Mouse (Mus musculus): Measurements from ENCODE around the gene Taf12. TPM values are rescaled to one million over a fixed set of nuclear protein-coding genes. Genes with fewer than 3 reads are reported as not detected.

Gene Taf12
- polyA plus RNA-seq, 1 experiment = 20.5 TPM

DNA sequence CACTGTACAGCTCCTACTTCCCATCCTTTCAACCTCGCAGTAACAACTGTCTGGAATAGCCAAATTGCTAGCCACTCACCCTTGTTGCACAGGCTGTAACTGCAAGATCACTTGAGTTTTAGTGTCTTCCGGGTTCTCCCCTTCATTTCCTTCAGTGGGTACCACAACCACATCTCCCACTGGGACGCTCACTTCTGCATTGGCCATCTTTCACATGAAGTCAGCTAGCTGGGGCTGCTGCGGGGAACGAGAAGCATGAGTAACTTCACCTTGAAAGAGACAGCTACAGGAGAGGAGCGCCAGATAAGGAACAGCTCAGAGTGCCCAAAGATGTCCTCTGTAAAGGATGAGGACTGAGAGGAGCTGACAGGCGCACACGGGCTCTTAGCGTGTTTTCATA lies 22.6 kb upstream of the Taf12 start:
- Histone ChIP-seq H3K27ac (ENCODE audit: control insufficient read depth, insufficient read depth, low read depth, low read length, poor library complexity) (no peak overlapping the region), H3K4me1 (ENCODE audit: control insufficient read depth, insufficient read depth, low read length) (peaks cover 2% of the 10 kb centered on the region; the same call in 1 of the 2 replicates), H3K4me3 (replicated peaks; ENCODE audit: control insufficient read depth, low read depth, low read length) (no peak overlapping the region)
- 58% methylated on average over 9 of the region's 9 CpGs for WGBS
- no peak for TF ChIP-seq CTCF (IDR thresholded peaks at IDR 0.05; ENCODE audit: control insufficient read depth, insufficient read depth, low read length)
- TF ChIP-seq POLR2A (IDR thresholded peaks at IDR 0.05; ENCODE audit: borderline replicate concordance, control insufficient read depth, low read depth, low read length) = no peak

DNA sequence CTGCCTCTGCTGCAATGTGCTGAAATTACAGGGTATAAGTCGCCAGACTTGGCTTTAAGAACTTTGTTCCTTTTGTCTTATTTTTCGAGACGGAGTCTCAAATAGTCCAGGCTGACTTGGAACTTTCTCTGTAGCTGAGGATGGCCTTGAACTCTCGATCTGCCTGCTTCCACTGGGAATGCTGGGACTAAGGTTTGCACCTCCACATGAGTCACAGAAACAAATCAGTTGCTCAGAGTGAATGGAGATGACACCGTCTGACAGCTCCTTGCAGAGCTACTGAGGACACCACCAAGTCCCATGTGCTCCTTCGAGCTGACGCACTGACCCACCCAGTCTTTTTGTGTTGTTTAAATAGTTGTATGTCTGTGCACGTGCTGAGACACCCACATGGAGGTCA lies 21.0 kb upstream of the Taf12 start:
- no peak overlapping the region for H3K27ac ChIP-seq (ENCODE audit: control insufficient read depth, insufficient read depth, low read depth, low read length, poor library complexity)
- 88% methylated on average over 8 of the region's 8 CpGs for WGBS
- TF ChIP-seq CTCF (IDR thresholded peaks at IDR 0.05; ENCODE audit: control insufficient read depth, insufficient read depth, low read length) = no peak
- TF ChIP-seq POLR2A (IDR thresholded peaks at IDR 0.05; ENCODE audit: borderline replicate concordance, control insufficient read depth, low read depth, low read length) = no peak
- H3K4me1 ChIP-seq (ENCODE audit: control insufficient read depth, insufficient read depth, low read length) = no peaks in the 10 kb centered on the region; the same call in 1 of the 2 replicates
- H3K4me3 ChIP-seq (replicated peaks; ENCODE audit: control insufficient read depth, low read depth, low read length) = no peak overlapping the region

DNA sequence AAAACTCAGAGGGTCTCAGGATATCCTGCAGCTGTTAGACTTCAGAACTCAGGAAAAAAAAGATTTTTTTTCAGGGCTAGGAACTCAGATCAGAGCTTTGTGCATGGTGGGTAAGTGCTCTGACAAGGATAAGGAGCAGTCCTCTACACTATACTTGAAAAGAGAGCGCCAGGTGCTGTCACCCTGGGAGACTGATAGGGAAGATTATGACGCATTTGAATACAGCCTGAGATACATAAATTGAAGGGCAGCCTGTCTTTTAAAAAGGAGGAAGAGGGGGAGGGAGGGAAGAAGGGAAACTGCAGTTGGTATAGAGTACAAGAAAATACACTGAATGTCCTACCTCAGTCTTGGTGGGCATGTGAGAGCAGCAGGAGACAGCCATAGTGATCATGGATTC lies 20.6 kb upstream of the Taf12 start:
- no peak overlapping the region for H3K27ac ChIP-seq (ENCODE audit: control insufficient read depth, insufficient read depth, low read depth, low read length, poor library complexity)

DNA sequence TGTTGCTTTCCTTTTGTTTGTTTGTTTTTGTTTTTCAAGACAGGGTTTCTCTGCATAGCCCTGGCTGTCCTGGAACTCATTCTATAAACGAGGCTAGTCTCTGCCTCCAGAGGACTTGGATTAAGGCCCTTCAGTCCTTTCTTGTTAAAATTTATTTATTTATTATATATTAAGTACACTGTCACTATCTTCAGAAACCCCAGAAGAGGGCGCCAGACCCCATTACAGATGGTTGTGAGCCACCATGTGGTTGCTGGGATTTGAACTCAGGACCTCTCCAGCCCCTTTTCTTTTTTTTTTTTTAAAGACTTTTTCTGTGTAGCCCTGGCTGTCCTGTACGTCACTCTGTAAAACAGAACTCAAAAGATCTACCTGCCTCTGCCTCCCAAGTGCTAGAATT lies 19.2 kb upstream of the Taf12 start:
- TF ChIP-seq POLR2A (IDR thresholded peaks at IDR 0.05; ENCODE audit: borderline replicate concordance, control insufficient read depth, low read depth, low read length) = no peak
- TF ChIP-seq CTCF (IDR thresholded peaks at IDR 0.05; ENCODE audit: control insufficient read depth, insufficient read depth, low read length) = no peak
- 80% methylated on average over 3 of the region's 3 CpGs for WGBS
- Histone ChIP-seq H3K4me1 (ENCODE audit: control insufficient read depth, insufficient read depth, low read length) (no peaks in the 10 kb centered on the region; the same call in 1 of the 2 replicates), H3K4me3 (replicated peaks; ENCODE audit: control insufficient read depth, low read depth, low read length) (no peak overlapping the region), H3K27ac (ENCODE audit: control insufficient read depth, insufficient read depth, low read depth, low read length, poor library complexity) (no peak overlapping the region)

More for the DNA sequence above, 20.6 kb upstream of the Taf12 start:
- Histone ChIP-seq H3K4me3 (replicated peaks; ENCODE audit: control insufficient read depth, low read depth, low read length) (no peak overlapping the region), H3K4me1 (ENCODE audit: control insufficient read depth, insufficient read depth, low read length) (no peaks in the 10 kb centered on the region; the same call in 1 of the 2 replicates)
- TF ChIP-seq CTCF (IDR thresholded peaks at IDR 0.05; ENCODE audit: control insufficient read depth, insufficient read depth, low read length) = no peak
- no peak for TF ChIP-seq POLR2A (IDR thresholded peaks at IDR 0.05; ENCODE audit: borderline replicate concordance, control insufficient read depth, low read depth, low read length)
- 40% methylated on average over 2 of the region's 2 CpGs for WGBS

DNA sequence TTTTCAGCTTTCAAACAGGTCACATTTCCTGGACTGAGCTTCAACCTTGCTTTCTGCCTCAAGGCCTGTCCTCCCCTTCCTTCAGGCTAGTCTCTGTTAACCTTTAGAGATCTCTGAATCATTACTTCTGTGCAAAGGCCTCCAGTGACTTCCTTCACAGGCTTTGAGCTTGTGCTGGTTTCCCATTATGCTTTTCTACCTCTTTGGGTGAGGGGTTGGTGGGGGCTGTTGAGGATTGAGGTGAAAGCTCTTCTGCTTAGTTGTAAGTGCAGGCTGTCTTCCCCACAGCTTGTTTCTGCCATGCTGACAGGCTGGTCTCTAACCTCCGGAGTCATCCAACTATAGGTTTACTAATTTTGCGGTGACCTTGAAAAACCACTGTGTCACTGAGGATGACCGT lies 17.8 kb upstream of the Taf12 start:
- H3K27ac ChIP-seq (ENCODE audit: control insufficient read depth, insufficient read depth, low read depth, low read length, poor library complexity) = no peak overlapping the region
- WGBS = 90% methylated on average over 3 of the region's 3 CpGs
- H3K4me1 ChIP-seq (ENCODE audit: control insufficient read depth, insufficient read depth, low read length) = no peaks in the 10 kb centered on the region; the same call in 1 of the 2 replicates
- no peak overlapping the region for H3K4me3 ChIP-seq (replicated peaks; ENCODE audit: control insufficient read depth, low read depth, low read length)
- TF ChIP-seq CTCF (IDR thresholded peaks at IDR 0.05; ENCODE audit: control insufficient read depth, insufficient read depth, low read length) = no peak
- no peak for TF ChIP-seq POLR2A (IDR thresholded peaks at IDR 0.05; ENCODE audit: borderline replicate concordance, control insufficient read depth, low read depth, low read length)

DNA sequence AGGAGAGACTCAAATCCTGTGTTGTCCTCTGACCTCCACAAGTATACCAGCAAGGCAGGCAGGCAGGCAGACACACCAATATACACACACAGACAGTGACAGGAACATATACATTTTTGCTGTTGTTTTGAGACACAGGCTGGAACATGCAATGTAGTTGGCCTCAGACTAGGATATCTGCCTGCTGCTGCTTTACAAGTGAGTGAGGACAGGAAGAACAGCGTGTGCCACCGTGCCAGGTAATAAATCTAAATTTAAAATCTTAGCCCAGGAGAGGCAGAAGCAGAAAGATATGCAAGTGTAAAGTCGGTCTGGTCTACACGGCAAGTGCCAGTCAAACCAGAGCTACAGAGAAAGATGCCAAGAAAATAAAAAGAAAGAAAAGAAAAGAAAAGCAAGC lies 14.9 kb upstream of the Taf12 start:
- Histone ChIP-seq H3K4me3 (replicated peaks; ENCODE audit: control insufficient read depth, low read depth, low read length) (no peak overlapping the region), H3K27ac (ENCODE audit: control insufficient read depth, insufficient read depth, low read depth, low read length, poor library complexity) (no peak overlapping the region), H3K4me1 (ENCODE audit: control insufficient read depth, insufficient read depth, low read length) (peaks cover 1% of the 10 kb centered on the region; the same call in 1 of the 2 replicates)
- WGBS = 22% methylated on average over 4 of the region's 4 CpGs
- TF ChIP-seq CTCF (IDR thresholded peaks at IDR 0.05; ENCODE audit: control insufficient read depth, insufficient read depth, low read length) (no peak), POLR2A (IDR thresholded peaks at IDR 0.05; ENCODE audit: borderline replicate concordance, control insufficient read depth, low read depth, low read length) (no peak)

DNA sequence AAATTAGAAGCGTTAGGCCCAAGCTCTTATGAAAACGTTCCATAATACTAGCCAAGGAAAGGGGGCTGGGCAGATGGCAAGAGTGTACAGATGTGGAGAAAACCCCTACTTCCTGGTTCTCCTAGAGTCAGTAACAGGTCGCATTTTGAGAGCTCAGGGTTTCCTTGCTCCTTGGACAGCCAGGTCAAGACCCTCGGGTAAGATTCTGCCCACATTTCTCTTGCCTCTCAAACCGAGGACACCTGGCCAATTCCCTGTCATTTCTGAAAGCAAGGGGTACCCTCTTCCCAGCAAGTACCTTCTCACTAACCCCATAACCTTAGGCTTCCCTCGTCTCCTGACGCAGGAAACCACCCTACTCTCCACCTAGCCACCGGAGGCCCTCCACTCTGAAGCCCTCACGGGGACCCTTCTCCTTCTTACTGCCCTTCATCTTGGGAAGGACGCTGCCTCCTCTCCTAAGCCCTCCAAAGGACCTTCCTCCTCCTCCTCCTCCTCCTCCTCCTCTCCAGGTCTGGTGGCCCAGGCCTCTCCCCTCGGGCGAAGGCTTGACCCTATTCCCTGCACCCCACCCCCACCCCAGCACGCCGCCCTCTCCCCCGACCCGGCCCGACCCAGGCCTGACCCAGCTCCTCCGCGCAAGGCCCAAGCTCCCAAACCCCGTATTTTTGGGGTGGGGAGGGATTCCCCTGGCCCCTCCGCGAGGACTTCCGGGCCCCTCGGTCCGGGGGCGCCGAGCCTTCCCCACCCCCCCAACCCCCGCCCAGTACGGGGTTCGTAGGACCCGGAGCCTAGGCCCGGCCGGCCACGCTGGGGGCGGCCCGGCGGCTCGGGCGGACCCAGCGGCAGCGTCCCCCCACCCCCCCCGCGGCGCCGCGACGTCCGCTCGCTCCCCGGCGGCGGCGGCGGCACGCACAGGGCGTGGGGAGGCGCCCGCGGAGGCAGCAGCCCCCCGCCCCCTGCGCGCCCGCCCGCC lies 13.5 kb upstream of the Taf12 start:
- Histone ChIP-seq H3K4me3 (replicated peaks; ENCODE audit: control insufficient read depth, low read depth, low read length) (peak overlapping the region; percentile 88), H3K4me1 (ENCODE audit: control insufficient read depth, insufficient read depth, low read length) (peaks cover 1% of the 10 kb centered on the region; the same call in 1 of the 2 replicates), H3K27ac (ENCODE audit: control insufficient read depth, insufficient read depth, low read depth, low read length, poor library complexity) (peak overlapping the region; percentile 85)
- WGBS = 7% methylated on average over 57 of the region's 64 CpGs
- TF ChIP-seq CTCF (IDR thresholded peaks at IDR 0.05; ENCODE audit: control insufficient read depth, insufficient read depth, low read length) = no peak
- TF ChIP-seq POLR2A (IDR thresholded peaks at IDR 0.05; ENCODE audit: borderline replicate concordance, control insufficient read depth, low read depth, low read length) = no peak

DNA sequence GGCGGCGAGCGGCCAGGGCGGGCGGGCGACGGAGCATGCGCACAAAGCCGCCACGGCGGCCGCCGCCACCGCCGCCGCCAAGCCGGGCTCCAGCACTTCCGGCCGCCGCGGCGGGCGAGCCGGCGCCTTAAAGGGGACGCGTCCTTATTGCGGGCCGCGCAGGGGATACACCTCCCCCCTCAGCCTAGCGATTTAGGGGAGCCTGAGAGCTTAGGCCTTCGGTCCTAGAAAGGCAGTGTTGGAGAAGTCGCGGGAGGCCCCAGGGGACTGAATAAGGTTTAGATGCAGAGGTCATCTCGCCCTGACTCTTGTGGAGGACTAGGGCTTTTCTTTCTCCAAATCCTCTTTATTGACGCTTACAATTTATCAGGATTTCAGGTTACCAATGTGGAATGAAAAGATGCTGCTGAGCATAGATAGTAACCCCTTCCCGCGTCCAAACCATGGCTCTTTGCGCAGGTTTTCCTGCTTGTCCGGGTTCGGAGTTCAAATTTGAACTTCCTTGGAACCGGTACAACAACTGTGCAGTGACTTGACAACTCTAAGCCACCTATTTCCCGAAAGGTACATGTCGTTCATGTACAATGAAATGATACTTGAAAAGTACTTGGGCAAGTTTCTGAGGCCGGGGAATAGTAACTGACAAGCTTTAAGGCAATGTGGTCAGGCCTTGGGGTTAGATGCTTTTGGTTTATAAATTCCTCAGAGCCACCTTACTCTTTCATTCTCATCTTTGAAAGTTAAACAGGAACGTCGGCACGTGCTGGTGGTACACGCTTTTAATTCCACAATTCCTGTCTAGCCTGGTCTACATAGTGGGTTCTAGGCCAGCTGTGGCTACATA lies 12.4 kb upstream of the Taf12 start, which contains the start of gene Gmeb1:
TSS of gene Gmeb1 (minus strand) at position 89 of the 844 bp plus-strand sequence.
- 5% methylated on average over 45 of the region's 49 CpGs for WGBS
- TF ChIP-seq CTCF (IDR thresholded peaks at IDR 0.05; ENCODE audit: control insufficient read depth, insufficient read depth, low read length) (no peak), POLR2A (IDR thresholded peaks at IDR 0.05; ENCODE audit: borderline replicate concordance, control insufficient read depth, low read depth, low read length) (peak; percentile 79; the same call in 1 of the 2 replicates)
- peak within 1 kb of the TSS; percentile 94 for H3K27ac ChIP-seq (ENCODE audit: control insufficient read depth, insufficient read depth, low read depth, low read length, poor library complexity)
- peaks cover 1% of the 10 kb centered on the region; the same call in 1 of the 2 replicates for H3K4me1 ChIP-seq (ENCODE audit: control insufficient read depth, insufficient read depth, low read length)
- peak within 1 kb of the TSS; percentile 88 for H3K4me3 ChIP-seq (replicated peaks; ENCODE audit: control insufficient read depth, low read depth, low read length)
